Mouse (Mus musculus) adrenal gland, adult 2 months (tissue): ENCODE results near the gene Ncam1. TPM values are rescaled to one million over a fixed set of nuclear protein-coding genes. Genes with fewer than 3 reads are reported as not detected.

Source experiments
- DNase-seq: peaks from one replicate; pipeline ENCODE4 v3.0.0; 2021
- polyA plus RNA-seq: library from polyadenylated mRNA; depleted of rRNA; stranded (reverse); fragments of >200 nt; gene quantifications from 2 replicates; pipeline ENCODE4 v1.2.3, GENCODE M21; 2012
- total RNA-seq, 2 experiments: library from RNA; stranded (reverse); gene quantifications; 2 replicates each; pipeline ENCODE4 v1.2.3; 2021

Gene Ncam1
- total and polyA plus RNA-seq, 3 experiments: 3.0 to 50.3 (median 44.0) TPM

DNA sequence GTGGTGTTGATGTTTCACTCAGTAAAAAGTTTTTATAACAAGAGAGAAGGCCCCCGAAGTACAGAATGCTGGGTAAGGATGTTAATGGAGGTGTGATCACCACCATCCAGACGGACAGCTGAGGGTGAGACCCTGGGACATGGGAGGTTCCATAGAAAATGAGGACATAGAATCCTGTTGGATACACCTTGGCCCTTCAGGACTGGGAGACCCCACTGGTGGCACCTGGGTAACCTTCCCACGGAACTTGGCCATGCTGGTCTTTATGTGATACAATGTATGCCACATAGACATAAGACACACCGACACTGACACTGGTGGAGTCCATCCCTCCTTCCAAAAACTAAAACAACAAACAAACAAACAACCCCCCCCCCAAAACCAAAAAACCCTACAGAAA lies 296.5 kb downstream of the Ncam1 start:
- no peak for DNase-seq

DNA sequence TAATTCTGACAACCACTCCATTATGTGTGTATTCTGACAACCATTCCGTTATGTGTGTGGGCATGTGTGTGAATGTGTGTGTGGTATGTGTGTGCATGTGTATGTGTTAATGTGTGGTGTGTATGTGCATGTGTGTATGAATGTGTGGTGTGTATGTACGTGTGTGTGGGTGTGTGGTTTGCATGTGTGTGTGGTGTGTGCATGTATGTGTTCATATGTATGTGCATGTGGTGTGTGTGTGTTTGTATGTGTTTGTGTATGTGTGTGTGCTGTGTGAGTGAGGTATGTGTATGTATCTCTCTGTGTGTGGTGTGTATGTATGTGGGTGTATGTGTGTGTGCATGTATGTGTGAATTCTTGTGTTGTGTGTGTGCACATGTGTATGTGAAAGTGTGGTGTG lies 298.8 kb downstream of the Ncam1 start:
- DNase-seq: no peak

DNA sequence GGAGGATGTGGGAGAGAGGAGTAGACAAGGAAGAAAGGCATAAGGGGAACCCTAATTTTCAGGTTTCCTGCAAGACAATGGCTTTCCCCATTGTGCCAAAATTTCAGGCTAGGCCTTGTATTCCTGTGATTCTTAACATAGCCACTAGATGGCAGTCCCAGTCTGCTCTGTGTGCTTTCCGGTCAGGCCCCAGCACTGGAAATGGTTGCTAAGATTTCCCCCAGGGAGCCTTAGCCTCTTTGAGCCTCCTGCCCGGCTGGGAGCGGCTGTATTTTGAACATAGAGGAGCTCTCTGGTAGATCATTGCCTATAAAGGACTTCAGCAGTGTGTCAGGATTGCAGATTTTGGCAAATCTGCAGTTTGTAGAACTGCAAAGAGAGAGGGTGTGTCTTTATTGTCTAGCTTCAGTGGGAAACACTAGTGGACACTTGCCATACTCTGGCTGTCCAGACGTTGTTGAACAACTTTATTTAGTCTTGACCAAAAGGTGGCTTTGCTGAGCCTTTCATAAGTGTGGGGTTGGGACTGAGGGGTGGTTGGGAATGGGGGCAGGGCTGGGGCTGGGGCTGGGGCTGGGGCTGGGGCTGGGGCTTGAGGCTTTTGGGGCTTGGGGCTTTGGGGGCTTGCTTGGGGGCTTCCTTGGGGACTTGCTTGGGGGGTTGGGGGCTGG lies 304.6 kb downstream of the Ncam1 start:
- peak; percentile 61 for DNase-seq

DNA sequence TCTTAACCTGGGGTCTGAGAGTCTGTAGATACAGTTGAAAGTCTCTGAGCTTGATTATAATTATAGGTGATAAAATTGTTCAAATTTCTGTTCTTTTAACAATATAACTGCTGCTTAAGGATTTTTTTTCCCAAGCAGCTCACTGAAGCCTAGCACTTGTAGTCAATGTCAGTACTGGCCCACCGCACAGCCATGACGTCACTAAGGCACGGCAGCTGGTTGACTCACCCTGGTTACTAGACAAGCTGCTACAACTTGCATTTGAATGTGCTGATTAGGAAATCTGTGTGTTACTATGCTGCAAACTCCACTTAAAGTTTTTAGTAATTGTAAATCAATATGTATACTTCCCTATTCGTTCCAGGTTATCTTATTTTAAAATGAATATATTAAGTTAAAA lies 308.1 kb downstream of the Ncam1 start:
- DNase-seq: no peak

DNA sequence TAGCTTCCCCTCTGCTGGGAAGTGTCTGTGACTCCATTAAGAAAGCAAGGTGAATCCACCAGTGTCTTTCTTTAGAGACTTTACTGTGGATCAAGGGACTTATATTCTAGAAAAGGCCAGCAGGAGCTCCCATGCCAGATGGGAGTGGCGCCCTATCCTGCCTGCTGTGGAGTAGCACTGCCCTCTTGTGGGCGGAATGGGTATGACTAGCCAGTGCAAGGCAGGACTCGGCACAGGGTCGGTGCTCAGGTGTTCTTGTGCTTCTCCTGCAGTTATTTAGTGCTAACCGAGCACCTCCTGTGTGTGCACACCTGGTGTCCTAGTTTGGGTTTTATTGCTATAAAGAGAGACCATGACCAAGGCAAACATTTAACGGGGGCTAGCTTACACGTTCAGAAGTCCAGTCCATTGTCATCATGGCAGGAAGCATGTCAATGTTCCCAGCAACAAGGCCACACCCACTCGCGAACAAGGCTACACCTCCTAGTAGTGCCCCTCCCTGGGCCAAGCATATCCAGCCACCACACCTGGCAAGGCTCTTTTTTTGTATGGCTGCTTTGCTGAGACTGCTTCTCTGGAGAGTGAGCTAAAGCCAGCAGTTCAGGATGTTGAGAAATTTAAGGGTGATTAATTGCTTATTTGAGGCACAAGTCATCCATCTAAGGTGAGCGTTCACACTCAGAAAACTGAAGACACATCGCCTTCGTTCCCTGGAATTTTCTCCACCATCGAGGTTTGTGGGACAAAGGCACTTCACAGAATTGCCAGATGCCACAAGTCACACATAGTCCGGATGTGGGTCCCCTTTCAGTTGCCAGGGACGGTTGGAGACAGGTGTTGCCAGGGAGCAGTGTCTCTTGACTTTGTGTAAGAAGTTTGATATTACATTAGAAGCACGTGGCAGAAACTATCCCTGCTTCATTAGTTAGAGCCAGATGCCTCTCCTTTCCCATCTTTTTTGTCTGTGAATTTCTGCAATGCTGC lies 309.5 kb downstream of the Ncam1 start:
- peak; percentile 85 for DNase-seq

DNA sequence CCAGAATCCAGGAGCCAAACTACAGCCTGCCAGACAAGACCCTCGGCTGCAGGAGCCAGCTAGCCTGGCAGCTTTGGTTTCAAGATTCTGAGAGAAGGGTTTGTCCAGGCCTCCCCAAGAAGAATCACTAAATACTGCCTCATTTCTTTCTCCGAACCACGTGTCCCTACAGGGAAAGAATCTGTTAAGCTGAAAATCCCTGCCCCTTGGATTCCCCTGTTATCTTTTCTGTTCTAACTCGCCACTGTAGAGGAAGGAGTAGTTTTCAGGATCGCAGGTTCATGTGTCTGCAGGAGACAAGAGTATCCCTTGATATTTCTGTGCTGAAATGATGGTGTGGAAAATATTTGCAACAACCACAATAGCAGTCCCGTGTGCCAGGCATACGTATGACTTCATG lies 310.5 kb downstream of the Ncam1 start:
- no peak for DNase-seq

DNA sequence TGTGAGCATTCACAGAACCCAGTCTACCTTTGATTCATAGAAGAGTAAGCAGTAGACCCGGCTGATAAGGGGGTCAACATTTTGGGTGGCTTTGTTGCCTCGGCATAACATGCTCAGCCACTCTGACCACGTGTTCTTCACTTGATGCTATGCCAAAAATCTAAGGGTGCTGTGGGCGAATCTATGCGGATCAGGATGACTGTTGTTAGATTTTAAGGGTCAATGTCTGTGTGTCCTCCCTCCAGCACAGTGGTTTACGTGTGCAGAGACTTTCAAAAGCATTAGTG lies 311.1 kb downstream of the Ncam1 start:
- no peak for DNase-seq

DNA sequence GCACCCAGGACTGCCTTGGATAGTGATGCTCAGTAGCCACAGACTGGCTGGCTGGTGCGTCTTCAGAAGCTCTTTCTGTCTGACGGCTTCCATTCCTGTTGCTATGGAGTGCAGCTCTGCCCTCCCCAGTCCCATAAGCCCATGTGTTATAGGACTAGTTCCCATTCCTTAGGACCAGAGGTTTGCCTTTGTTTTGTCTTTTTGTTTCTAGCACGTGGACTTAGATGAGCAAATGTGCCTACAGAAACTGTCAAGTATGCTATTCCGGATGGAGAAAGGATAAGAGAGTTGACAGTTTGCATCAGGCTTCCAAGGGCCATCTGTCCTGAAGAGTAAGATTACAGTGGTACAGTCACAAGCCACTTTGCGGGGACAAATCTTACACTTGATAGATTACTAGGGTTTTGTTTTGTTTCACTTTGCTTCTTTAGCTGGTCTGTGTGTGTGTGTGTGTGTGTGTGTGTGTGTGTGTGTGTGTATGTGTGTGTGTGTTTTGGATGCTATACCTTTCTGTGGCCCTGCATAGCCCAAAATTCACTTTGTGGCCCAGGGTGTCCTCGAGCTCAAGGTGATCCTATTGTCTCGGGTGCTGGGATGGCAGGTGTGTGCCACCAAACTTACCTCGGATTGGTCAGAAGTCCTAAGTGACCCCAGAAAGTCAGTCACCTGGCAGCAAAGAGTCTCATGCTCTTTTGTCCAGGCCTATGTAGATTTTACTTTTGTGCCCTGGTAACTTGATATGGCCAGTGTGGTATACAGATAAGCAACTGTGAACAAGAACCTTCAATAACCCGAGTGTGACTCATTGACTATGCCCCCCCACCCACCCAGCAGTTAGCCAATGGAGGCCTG lies 311.7 kb downstream of the Ncam1 start:
- no peak for DNase-seq

DNA sequence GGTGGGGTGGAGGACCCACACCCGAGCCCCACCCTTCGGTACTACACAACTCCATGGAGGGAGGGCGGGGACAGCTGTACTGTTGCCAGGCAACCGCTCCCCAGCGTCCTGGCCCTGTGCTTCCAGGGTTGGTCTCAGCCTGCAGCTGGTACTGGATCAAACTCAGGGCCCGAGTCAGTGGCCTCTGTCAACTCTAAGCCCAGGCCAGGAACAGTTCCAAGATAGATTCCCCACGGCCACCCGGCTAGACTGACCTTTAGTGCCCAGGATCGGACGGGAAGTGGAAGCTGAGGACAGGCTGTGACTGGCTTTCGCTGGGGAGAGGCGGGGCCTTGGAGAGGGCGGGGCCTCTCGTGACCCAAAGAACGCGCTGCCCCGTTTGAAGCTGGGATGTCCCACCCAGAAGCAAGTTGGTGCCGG lies 312.8 kb downstream of the Ncam1 start, which contains the start of gene Ttc12:
Ttc12 (minus strand) TSS at position 334 of the 420 bp plus-strand sequence.
- DNase-seq: peak; percentile 95

DNA sequence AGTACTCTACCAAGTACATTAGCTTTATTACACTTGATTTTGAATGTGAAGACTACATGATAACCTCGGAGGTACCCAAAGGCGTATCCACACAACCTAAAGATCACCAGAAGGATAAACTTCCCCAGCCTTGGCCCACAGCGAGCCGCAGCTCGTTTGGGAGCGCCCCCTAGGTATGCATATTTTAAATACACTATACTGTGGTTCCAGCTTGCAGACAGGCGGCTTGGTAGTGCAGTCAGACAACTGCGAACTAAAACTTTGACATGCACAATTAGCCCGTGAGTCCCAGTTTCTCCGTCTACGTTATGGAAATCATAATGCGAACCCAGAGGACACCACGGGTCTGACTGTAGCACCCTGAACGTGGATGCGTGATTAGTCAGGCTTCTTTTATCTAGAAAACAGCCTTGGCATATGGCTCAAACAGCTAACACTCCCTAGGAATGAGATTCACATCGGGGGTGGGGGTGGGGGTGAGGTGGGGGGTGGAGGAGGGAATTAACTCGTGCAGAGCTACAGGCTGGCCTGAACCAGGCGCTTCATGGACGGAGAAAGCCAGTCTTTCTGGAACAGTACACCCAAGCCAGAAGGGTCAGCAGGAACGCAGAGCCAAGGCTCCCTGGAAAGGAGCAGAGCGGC lies 313.4 kb downstream of the Ncam1 start:
- DNase-seq: no peak

DNA sequence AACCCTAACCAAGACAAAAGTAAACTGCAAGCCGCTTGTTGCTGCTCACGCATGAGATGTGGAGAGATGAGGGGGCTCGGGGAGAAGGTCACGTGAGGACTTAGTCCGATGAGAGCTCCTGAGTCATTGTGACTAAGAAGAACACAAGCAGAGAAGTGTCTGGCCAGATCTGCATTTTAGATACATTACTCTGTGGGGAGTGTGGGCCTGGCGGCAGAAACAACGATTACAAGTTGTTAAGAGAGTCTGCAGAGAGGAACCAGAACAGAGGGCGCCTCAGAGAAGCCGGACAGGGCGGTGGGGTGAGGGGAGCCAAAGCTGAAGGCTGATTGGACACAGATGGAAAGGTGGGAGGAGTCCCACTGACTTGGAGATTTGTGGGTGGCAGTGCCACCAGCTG lies 315.4 kb downstream of the Ncam1 start:
- peak; percentile 58 for DNase-seq

DNA sequence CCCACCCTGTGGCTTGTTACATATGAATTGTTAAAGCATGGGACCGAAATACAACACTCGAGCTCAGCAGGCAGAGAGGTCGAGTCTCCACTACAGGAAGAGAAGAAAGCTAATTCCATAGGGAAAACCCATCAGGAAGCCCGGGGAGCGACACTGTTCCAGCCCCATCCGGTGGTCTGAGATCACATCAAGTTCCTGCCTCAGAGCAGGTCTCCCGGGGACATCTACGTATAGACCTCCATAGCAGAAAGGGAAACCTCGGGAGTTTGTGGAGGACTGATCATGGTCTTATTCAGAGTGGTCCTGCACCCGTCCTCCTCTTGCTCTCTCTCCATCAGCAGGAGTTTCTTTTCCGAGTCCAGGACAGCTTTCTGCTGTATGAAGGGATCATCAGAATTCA lies 326.6 kb downstream of the Ncam1 start:
- DNase-seq: no peak

DNA sequence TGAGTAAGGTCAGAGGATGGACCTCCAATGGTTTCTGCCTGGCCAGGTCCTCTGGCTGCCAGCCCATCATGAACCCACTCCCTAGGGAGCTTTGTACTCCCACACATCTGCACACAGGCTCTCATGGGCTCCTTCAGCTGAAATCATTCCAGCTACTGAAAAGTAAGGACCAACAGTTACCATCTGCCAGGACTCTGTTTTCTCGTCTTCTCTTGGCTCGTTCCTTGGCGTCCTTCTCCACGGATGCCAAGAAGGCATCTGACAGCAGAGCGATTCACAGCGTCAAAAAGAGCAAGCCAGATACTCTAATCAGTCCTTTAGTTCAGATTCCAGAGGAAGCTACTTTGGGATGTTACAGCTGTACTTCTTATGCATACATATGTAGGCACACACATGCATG lies 327.8 kb downstream of the Ncam1 start:
- no peak for DNase-seq

DNA sequence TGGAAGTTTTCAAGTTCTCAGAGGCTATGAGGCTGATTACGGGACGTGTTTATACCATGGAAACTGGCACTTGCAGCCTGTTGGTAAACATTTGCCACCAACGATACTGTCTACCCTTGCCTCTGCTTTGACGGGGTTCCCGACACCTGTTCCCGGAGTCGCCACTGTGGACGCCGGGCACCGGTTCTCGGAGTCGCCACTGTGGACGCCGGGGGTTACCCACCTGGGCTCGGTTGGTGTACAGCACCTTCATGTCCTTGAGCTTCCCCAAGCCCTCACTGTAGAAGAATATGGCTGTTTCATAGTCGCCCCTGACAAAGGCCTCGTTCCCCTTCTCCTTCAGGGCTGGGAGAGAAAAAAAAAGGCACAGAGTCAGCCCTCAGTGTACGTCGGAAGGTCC lies 328.7 kb downstream of the Ncam1 start:
- no peak for DNase-seq

DNA sequence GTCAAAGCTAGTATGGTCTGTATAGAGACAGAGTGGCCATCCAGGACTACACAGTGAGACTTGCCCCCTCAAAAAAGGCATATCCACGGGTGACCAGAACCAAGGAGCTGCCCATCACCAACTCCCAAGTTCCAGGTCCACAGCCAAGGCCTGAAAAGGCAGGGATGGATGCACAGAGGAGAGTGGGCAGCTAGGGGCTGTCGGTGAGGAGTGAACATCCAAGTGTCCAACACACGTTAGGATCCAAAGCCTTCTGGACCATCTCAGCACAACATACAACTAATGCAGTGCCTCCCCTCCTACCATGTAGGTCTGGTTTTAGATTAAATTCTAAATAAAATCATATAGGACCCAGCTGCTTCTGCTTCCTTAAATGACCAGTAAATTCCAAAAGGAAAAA lies 342.6 kb downstream of the Ncam1 start:
- no peak for DNase-seq

DNA sequence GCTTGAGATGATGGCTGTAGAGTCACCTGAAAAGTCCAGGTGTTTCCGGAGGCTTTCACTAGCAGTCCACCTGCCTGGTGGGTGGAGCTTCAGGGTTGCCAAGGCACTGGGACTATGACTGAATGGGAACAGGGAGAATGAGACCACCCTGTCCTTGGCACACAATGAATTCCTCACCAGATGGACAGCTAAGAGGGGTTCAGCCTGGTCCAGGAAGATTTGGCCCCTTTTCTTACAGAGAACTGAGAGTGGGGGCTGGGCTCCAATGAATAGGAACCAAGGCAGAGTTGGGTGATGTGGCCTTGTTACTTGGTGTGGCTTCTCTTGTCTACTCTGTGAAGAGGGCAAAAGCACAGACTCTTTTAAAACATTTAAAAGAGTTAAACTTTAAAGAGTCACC lies 346.3 kb downstream of the Ncam1 start:
- no peak for DNase-seq
